Mouse (Mus musculus) cerebellum, adult 2 months (tissue): ENCODE results near the gene Cbs. TPM values are rescaled to one million over a fixed set of nuclear protein-coding genes. Genes with fewer than 3 reads are reported as not detected.
A peak's percentile ranks its signal among the peaks of the same experiment; 100 is the strongest.

Source experiments
- DNase-seq, 2 experiments: peaks; one replicate each; pipeline ENCODE4 v3.0.0; 2021
- H3K27ac ChIP-seq: fragments of 200-500 bp; 2 replicates; pipeline ENCODE4 v1.5.1; 2012; ENCODE audit warnings: low read length, control low read depth, inconsistent platforms; ENCODE audit not compliant: insufficient read depth
- H3K27me3 ChIP-seq: fragments of 200-500 bp; 2 replicates; pipeline ENCODE4 v1.6.1; 2012; ENCODE audit warnings: inconsistent platforms, mild to moderate bottlenecking, low read length, moderate library complexity; ENCODE audit not compliant: control insufficient read depth, insufficient read depth
- H3K4me1 ChIP-seq: fragments of 200-500 bp; 2 replicates; pipeline ENCODE4 v1.6.1; 2011; ENCODE audit warnings: low read length; ENCODE audit not compliant: control insufficient read depth, insufficient read depth
- H3K4me3 ChIP-seq: fragments of 200-500 bp; replicated peaks from 2 replicates; pipeline ENCODE3; 2011; ENCODE audit warnings: mild to moderate bottlenecking, low read depth, low read length, control low read depth; ENCODE audit not compliant: insufficient read depth
- CTCF ChIP-seq: fragments of 200-500 bp; IDR thresholded peaks from 2 replicates; pipeline ENCODE4 v1.5.1; 2011; ENCODE audit warnings: low read depth, mild to moderate bottlenecking, control low read depth, low read length, moderate library complexity, borderline replicate concordance; ENCODE audit not compliant: insufficient read depth
- POLR2A ChIP-seq: fragments of 200-500 bp; IDR thresholded peaks from 2 replicates; pipeline ENCODE4 v1.6.1; 2011; ENCODE audit warnings: low read length, control low read depth, borderline replicate concordance; ENCODE audit not compliant: insufficient read depth
- WGBS: fragments of 180-500 bp; shearing (Covaris S2); methylation state at CpG from one replicate; pipeline ENCODE4 v1.1.7; 2018; 5-methylcytosine and 5-hydroxymethylcytosine counted together
- polyA plus RNA-seq: library from polyadenylated mRNA; depleted of rRNA; stranded (reverse); fragments of >200 nt; gene quantifications from 2 replicates; pipeline ENCODE4 v1.2.3, GENCODE M21; 2012

Gene Cbs
- polyA plus RNA-seq, 1 experiment: 33.9 TPM

GRCm38 (mm10) chr17:31580344-31580743, 56.7 kb downstream of the Cbs start:
- Histone ChIP-seq H3K4me3 (no peak overlapping the region), H3K27me3 (no peaks in the 10 kb centered on the region), H3K27ac (no peak overlapping the region), H3K4me1 (peaks cover 53% of the 10 kb centered on the region)
- DNase-seq: peak in 1 of 2 experiments; percentile 34
- WGBS: 29% methylated on average over 3 of the region's 3 CpGs
- TF ChIP-seq POLR2A: no peak
- TF ChIP-seq CTCF: no peak

- Histone ChIP-seq H3K4me1 (peaks cover 42% of the 10 kb centered on the region), H3K27ac (peak overlapping the region; percentile 47), H3K4me3 (no peak overlapping the region), H3K27me3 (no peaks in the 10 kb centered on the region)
- TF ChIP-seq POLR2A (no peak), CTCF (no peak)
- DNase-seq: peak; percentile 78 to 92
- WGBS: 13% methylated on average over 10 of the region's 10 CpGs
Measured at GRCm38 (mm10) chr17:31576394-31577175, 60.5 kb downstream of the Cbs start.

- no peak overlapping the region for H3K27ac ChIP-seq
- H3K27me3 ChIP-seq: no peaks in the 10 kb centered on the region
- peaks cover 30% of the 10 kb centered on the region for H3K4me1 ChIP-seq
- 91% methylated on average over 7 of the region's 7 CpGs for WGBS
- DNase-seq: no peak
- H3K4me3 ChIP-seq: no peak overlapping the region
- no peak for TF ChIP-seq POLR2A
- no peak for TF ChIP-seq CTCF
Measured at GRCm38 (mm10) chr17:31574662-31575061, 62.4 kb downstream of the Cbs start.

- H3K4me1 ChIP-seq: peaks cover 28% of the 10 kb centered on the region
- TF ChIP-seq CTCF (no peak), POLR2A (no peak)
- no peak overlapping the region for H3K27ac ChIP-seq
- WGBS: 85% methylated on average over 5 of the region's 5 CpGs
- H3K4me3 ChIP-seq: no peak overlapping the region
- DNase-seq: no peak
- H3K27me3 ChIP-seq: no peaks in the 10 kb centered on the region
Measured at GRCm38 (mm10) chr17:31571689-31572088, 65.3 kb downstream of the Cbs start.

- TF ChIP-seq CTCF (no peak), POLR2A (no peak)
- H3K27me3 ChIP-seq: no peaks in the 10 kb centered on the region
- peaks cover 17% of the 10 kb centered on the region for H3K4me1 ChIP-seq
- H3K4me3 ChIP-seq: no peak overlapping the region
- WGBS: 71% methylated on average over 9 of the region's 9 CpGs
- no peak overlapping the region for H3K27ac ChIP-seq
- no peak for DNase-seq
Measured at GRCm38 (mm10) chr17:31570321-31570925, 66.6 kb downstream of the Cbs start.

- Histone ChIP-seq H3K4me3 (no peak overlapping the region), H3K27me3 (no peaks in the 10 kb centered on the region), H3K4me1 (peaks cover 13% of the 10 kb centered on the region), H3K27ac (no peak overlapping the region)
- TF ChIP-seq CTCF: no peak
- TF ChIP-seq POLR2A: no peak
- WGBS: 98% methylated on average over 1 of the region's 1 CpGs
- DNase-seq: no peak
Measured at GRCm38 (mm10) chr17:31569756-31570155, 67.3 kb downstream of the Cbs start.

- no peaks in the 10 kb centered on the region for H3K27me3 ChIP-seq
- WGBS: 28% methylated on average over 6 of the region's 6 CpGs
- H3K4me3 ChIP-seq: no peak overlapping the region
- no peak for TF ChIP-seq CTCF
- TF ChIP-seq POLR2A: no peak
- DNase-seq: no peak
- no peak overlapping the region for H3K27ac ChIP-seq
- peaks cover 17% of the 10 kb centered on the region for H3K4me1 ChIP-seq
Measured at GRCm38 (mm10) chr17:31566276-31566675, 70.8 kb downstream of the Cbs start.
